Mouse (Mus musculus): ENCODE data around the gene Dpp6.
"Not testable (repeated sequence)": the region's sequence is repeated elsewhere in the genome, so short reads cannot be mapped to it uniquely, and the experiment has no call there.

The Dpp6 gene

GRCm38 (mm10) chr5:27408854-27409253 lies 591.9 kb downstream of the Dpp6 start:
- no peak for DNase-seq

GRCm38 (mm10) chr5:27413023-27413422 lies 596.0 kb downstream of the Dpp6 start:
- DNase-seq: no peak

DNA sequence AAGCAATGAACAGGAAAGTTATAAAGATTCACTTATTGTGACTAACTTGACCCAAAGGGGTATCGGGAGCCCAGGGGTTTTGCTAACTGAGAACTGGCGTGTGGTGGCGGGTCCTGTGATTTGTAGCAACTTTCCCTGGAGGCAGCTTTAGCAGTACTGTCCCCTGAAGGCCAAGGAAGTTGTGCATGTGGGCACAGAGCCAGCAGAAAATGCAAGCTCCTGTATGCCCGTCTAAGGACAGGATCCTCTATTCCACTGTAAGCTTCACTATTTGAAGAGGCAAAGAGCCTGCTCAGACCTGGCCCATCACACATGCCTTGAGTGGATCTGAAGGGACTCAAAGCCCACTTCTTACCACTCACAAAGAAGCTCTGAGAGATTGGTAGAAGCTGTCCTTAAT lies 598.5 kb downstream of the Dpp6 start:
- DNase-seq: no peak

- no peak for DNase-seq
These were observed 599.6 kb downstream of the Dpp6 start for GRCm38 (mm10) chr5:27416571-27416970.

GRCm38 (mm10) chr5:27417398-27417797 lies 600.4 kb downstream of the Dpp6 start:
- DNase-seq: no peak

GRCm38 (mm10) chr5:27418856-27419255 lies 601.9 kb downstream of the Dpp6 start:
- no peak for DNase-seq

- no peak for DNase-seq
These were observed 604.2 kb downstream of the Dpp6 start for GRCm38 (mm10) chr5:27421090-27421635.

DNA sequence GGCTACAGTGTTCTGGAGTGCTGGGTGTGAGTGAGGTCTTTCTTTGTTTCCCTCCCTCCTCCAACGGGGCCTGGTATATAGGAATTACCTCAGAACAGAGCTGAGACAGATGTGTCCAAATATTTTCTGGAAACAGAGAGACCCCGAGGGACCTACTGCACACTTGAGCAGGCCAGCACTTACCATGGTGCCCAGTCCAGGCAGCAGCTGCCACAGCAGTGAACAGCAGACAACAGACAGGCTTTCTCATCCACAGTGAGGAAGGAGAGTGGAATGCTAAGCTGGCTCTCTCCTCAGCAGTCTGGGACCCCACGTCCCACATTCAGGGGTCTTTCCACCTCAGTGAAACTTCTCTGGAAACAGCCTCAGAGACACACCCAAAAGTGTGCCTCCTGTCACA lies 606.8 kb downstream of the Dpp6 start:
- no peak for DNase-seq

DNA sequence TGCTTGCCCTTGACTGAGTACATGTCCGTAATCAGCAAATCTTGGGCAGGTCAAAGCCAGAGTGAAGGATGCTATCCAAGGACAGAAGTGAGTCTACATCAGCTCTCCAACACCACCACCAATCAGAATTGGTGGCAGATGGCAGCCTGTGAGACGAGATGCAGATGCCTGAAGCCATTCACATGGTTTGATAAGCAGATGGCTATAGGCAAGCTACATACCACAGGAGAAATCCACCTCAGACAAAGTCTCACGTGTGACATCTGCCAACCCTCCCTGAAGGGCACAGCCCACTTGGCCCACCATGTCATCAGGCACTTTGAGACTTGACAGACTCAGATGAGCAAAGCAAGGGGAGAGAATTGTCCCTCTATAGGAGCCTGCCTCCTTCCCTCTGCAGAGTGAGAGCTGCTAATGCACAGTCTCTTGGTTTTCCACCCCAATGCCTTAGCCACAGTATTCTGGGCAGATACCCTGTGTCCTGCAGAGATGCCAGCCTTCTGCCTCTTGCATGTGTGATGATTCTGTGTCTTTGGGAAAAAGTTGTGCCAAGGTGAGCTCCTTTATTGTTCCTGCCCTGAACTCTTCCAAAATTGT lies 607.6 kb downstream of the Dpp6 start:
- DNase-seq: no peak

DNA sequence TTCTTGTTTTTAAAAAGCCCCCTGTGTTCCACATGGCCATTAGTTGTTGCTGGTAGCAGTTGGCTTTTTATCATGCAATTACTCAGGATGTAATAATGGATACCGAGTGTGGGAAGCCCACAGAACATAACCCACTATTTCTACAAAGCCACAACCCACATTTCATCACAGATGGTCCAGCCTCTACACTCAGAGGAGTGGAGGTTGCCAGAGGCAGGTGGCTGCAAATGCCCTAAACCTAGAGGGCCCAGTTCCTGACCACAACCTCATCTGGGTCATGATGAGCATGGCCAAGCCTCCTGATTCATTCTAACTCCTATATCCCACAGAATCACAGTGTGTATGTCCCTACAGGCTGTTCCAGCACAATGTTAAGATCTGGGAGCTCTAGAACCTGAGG lies 609.2 kb downstream of the Dpp6 start:
- DNase-seq: no peak

- no peak for DNase-seq
These were observed 616.6 kb downstream of the Dpp6 start for GRCm38 (mm10) chr5:27433584-27433983.

DNA sequence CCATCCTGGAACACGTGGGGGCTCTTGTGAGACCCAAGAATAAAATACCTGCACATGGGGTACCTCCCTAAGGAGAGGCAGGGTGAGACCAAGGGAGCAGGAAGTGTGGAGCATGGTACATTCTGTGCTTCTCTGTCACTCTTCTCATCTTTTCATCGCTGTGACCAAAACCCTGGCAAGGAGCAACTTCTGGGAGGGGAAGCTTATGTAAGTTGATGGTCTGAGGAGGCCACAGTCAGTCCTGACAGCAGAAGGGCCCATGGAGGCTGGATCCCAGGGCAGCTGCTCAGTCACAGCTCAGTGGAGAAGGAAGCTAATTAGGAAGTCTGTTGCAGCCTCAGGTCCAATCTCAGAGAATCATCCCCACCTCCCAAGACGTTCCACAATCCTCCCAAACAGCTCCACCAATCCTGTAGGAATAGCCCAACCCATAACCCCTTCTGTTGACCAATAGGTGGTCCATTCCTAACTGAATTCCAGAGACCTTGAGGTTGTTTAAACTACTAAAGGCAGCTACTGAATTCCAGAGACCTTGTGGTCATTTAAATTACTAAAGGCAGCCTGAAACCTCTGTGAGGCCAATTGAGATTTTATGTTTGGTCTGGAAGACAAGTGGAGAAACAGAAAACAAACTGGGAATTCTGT lies 636.3 kb downstream of the Dpp6 start:
- DNase-seq: no peak

GRCm38 (mm10) chr5:27454386-27454785 lies 637.4 kb downstream of the Dpp6 start:
- DNase-seq: no peak

- DNase-seq: no peak
These were observed 640.0 kb downstream of the Dpp6 start for GRCm38 (mm10) chr5:27456981-27457380.

DNA sequence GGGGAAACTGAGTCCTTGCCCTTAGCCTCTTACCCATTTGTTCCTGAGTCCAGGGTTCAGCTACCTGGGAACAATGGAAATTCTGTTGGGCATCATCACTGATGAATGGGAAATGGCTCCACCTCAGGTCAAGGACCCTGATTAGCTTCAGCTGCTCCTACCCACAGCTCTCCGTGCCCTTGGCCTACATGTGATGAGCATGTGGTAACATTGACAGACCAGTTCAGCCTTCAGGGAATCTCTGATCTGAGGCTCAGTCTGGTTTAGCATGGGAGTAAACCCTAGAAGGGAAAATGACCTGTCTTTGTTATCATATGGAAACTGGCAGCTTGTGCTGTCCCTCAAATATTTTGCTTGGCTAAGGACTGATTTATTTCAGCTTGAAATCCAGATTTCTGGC lies 640.7 kb downstream of the Dpp6 start:
- no peak for DNase-seq

- no peak for DNase-seq
These were observed 658.0 kb downstream of the Dpp6 start for GRCm38 (mm10) chr5:27474964-27475465.

- DNase-seq: no peak
These were observed 664.7 kb downstream of the Dpp6 start for GRCm38 (mm10) chr5:27481706-27482105.

- DNase-seq: no peak
These were observed 669.1 kb downstream of the Dpp6 start for GRCm38 (mm10) chr5:27486138-27486537.

- no peak for DNase-seq
These were observed 673.9 kb downstream of the Dpp6 start for GRCm38 (mm10) chr5:27490942-27491341.

DNA sequence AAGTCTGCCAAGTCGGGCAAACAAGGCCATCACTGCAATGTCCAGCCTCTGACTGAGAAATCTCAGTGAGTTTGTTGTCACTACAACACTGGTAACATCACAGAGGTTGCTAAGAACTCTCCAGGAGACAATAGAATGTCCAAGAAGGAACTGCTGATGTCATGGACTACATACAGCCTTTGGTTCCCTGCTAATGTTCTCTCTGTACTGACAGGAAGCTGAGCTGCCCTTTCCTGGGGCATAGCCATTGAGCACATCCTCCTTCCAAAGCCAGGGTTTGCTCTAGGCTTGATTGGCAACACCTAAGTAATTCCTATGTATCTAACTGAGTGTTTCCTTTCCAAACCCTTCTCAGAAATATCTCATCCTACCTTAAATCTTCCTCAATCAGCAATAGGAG lies 684.3 kb downstream of the Dpp6 start, which contains the start of gene Speer4b:
TSS of gene Speer4b (minus strand) at position 101 of the 400 bp plus-strand sequence.
- not testable (repeated sequence) for DNase-seq

DNA sequence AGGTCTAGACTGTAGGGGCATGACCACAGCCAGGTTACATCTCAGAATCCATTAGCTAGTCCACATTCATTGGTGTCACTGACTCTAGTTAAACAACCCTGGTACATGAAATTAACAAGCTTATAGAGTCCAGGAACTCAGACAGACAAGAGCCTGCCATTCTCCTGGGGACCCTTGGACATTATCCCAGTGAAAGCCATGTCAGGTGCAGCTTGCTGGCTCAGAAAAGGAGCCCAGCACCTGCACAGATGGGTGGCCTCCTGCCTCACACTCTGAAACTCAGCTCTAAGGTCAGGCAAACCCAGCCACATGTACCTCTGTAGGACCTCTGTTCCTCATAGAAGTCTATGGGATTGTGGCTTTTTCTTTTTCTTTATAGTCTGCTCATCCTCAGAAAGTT lies 701.7 kb downstream of the Dpp6 start:
- no peak for DNase-seq

DNA sequence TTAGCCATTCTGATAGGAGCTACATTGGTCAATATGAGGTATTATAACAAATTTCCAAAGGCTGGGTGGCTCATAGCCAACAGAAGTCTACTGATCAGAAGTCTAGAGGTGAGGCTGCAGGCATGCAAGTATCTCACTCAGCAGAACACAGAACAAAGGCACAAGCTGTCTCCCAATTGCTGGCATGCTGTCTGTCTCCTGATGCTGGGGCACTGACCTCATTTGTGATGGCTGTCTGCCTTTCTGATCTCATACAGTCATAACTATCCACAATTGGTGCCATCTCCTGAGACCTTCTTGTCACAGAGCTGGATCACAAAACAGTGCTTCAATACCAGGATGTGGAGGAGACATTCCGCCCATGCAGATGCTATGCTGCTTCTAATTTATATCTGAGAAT lies 709.9 kb downstream of the Dpp6 start:
- DNase-seq: no peak

DNA sequence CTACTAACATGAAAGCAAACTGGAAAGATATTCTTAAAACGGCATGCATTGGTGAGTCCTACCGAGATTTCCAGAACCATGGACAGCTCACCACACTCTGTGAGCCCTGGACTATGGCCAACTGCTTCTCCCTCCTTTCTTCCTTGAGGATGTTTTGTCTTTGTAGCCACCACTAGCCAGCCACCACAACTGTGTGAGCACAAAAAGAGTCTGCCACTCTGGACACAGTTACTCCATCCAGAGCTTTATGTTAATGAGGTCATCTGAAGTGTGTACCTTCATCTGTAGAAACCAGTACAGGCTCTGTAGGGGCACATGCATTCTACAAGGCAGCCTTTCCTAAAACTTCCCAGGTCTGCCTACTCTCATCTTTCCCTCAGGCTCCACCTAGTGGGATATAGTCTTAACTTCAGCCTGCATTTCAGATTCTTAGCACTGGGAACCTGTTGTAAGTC lies 727.8 kb downstream of the Dpp6 start:
- DNase-seq: no peak

GRCm38 (mm10) chr5:27549291-27549690 lies 732.3 kb downstream of the Dpp6 start:
- no peak for DNase-seq

Measured in thymus, postnatal 25 days (tissue).